Mouse (Mus musculus): ENCODE measurements at regions not wholly inside any gene's neighbourhood (a gene's known extent, or its start where the extent isn't known, plus 50 kb on each side); places are given as distances from the start of the nearest gene placed in this dataset.
A peak's percentile ranks its signal among the peaks of the same experiment; 100 is the strongest.
"Not testable (repeated sequence)": the region's sequence is repeated elsewhere in the genome, so short reads cannot be mapped to it uniquely, and the experiment has no call there.

DNA sequence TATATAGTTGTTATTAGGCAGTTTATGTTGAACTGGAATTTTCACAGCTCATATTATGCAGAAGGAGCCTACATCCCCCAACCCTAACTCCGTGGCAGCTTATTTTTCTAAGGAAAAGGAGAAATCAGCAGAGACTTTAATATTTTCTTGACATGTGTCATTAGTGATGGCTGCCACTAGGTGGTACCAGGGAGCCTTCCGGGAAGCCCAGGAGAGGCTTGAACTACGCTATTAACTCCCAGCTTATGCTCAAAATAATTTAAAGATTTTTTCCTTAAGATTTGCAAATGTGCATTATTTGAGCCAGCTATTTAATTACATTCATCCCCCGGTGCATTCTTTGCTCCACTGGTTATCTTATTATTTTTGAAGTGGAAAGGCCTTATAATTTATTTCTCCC is 146.8 kb upstream of the Dmrta1 start:
- H3K27me3 ChIP-seq (ENCODE audit: control insufficient read depth, insufficient read depth, insufficient read length): no peaks in the 10 kb centered on the region
- TF ChIP-seq CTCF (IDR thresholded peaks at IDR 0.05; ENCODE audit: control insufficient read depth, insufficient read depth, insufficient read length) (no peak), MYOD1 (IDR thresholded peaks at IDR 0.05; ENCODE audit: control insufficient read depth, insufficient read length, low read depth) (no peak), MYOG (IDR thresholded peaks at IDR 0.05; ENCODE audit: control insufficient read depth, extremely low read depth, insufficient read length) (no peak), USF1 (IDR thresholded peaks at IDR 0.05; ENCODE audit: low read depth) (no peak), MAX (IDR thresholded peaks at IDR 0.05) (no peak), FOSL1 (IDR thresholded peaks at IDR 0.05; ENCODE audit: insufficient read depth, low read length, poor library complexity, severe bottlenecking) (no peak), CEBPB (IDR thresholded peaks at IDR 0.05; ENCODE audit: low read depth) (no peak)
- no peaks in the 10 kb centered on the region for H3K79me3 ChIP-seq (ENCODE audit: low read depth)
- no peaks in the 10 kb centered on the region for H3K36me3 ChIP-seq (ENCODE audit: control insufficient read depth, insufficient read depth)
- no peak overlapping the region for H3K4me3 ChIP-seq (ENCODE audit: insufficient read depth, poor library complexity, severe bottlenecking)
- no peak overlapping the region for H3ac ChIP-seq (ENCODE audit: control insufficient read depth, insufficient read length, low read depth)
- H3K79me2 ChIP-seq (ENCODE audit: control insufficient read depth, insufficient read depth): no peaks in the 10 kb centered on the region

- no peak overlapping the region for H3K4me3 ChIP-seq (ENCODE audit: insufficient read depth, poor library complexity, severe bottlenecking)
- no peak for TF ChIP-seq USF1 (IDR thresholded peaks at IDR 0.05; ENCODE audit: low read depth)
- no peak for TF ChIP-seq MAX (IDR thresholded peaks at IDR 0.05)
- no peak for TF ChIP-seq MYOD1 (IDR thresholded peaks at IDR 0.05; ENCODE audit: control insufficient read depth, insufficient read length, low read depth)
- TF ChIP-seq MYOG (IDR thresholded peaks at IDR 0.05; ENCODE audit: control insufficient read depth, extremely low read depth, insufficient read length): no peak
- TF ChIP-seq FOSL1 (IDR thresholded peaks at IDR 0.05; ENCODE audit: insufficient read depth, low read length, poor library complexity, severe bottlenecking): peak; percentile 85
- TF ChIP-seq CEBPB (IDR thresholded peaks at IDR 0.05; ENCODE audit: low read depth): peak; percentile 44
- TF ChIP-seq CTCF (IDR thresholded peaks at IDR 0.05; ENCODE audit: control insufficient read depth, insufficient read depth, insufficient read length): no peak
- H3K36me3 ChIP-seq (ENCODE audit: control insufficient read depth, insufficient read depth): no peaks in the 10 kb centered on the region
- no peaks in the 10 kb centered on the region for H3K79me3 ChIP-seq (ENCODE audit: low read depth)
- no peak overlapping the region for H3ac ChIP-seq (ENCODE audit: control insufficient read depth, insufficient read length, low read depth)
- no peaks in the 10 kb centered on the region for H3K27me3 ChIP-seq (ENCODE audit: control insufficient read depth, insufficient read depth, insufficient read length)
- no peaks in the 10 kb centered on the region for H3K79me2 ChIP-seq (ENCODE audit: control insufficient read depth, insufficient read depth)
Measured at GRCm38 (mm10) chr4:89530050-89530911, 149.0 kb upstream of the Dmrta1 start.

DNA sequence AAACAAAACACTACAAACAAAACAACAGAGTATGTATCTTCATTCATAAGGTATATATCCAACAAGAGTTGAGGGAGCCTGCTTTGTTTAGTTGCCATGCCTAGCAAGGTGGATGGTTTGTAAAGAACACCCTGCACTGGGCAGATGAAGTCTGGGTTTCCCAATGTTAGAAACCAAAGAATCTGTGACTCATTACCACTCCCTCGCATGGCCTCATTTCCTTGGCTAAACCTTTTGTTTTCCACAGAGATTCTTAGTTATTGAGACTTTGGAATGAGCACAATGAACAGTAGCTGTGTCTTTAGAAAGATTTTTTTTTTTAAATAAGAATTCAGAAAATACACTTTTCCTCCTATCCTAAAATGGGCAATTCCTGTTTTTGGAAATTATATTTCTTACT is 151.3 kb upstream of the Dmrta1 start:
- TF ChIP-seq CEBPB (IDR thresholded peaks at IDR 0.05; ENCODE audit: low read depth): peak; percentile 79
- TF ChIP-seq CTCF (IDR thresholded peaks at IDR 0.05; ENCODE audit: control insufficient read depth, insufficient read depth, insufficient read length): no peak
- peak; percentile 24 for TF ChIP-seq MAX (IDR thresholded peaks at IDR 0.05)
- no peak for TF ChIP-seq MYOD1 (IDR thresholded peaks at IDR 0.05; ENCODE audit: control insufficient read depth, insufficient read length, low read depth)
- peak; percentile 22 for TF ChIP-seq FOSL1 (IDR thresholded peaks at IDR 0.05; ENCODE audit: insufficient read depth, low read length, poor library complexity, severe bottlenecking)
- H3K4me3 ChIP-seq (ENCODE audit: insufficient read depth, poor library complexity, severe bottlenecking): no peak overlapping the region
- no peaks in the 10 kb centered on the region for H3K27me3 ChIP-seq (ENCODE audit: control insufficient read depth, insufficient read depth, insufficient read length)
- H3ac ChIP-seq (ENCODE audit: control insufficient read depth, insufficient read length, low read depth): no peak overlapping the region
- H3K79me2 ChIP-seq (ENCODE audit: control insufficient read depth, insufficient read depth): no peaks in the 10 kb centered on the region
- H3K79me3 ChIP-seq (ENCODE audit: low read depth): no peaks in the 10 kb centered on the region
- no peaks in the 10 kb centered on the region for H3K36me3 ChIP-seq (ENCODE audit: control insufficient read depth, insufficient read depth)

GRCm38 (mm10) chr4:89527326-89527725 is 151.9 kb upstream of the Dmrta1 start:
- Histone ChIP-seq H3K79me2 (ENCODE audit: control insufficient read depth, insufficient read depth) (no peaks in the 10 kb centered on the region), H3K79me3 (ENCODE audit: low read depth) (no peaks in the 10 kb centered on the region), H3K27me3 (ENCODE audit: control insufficient read depth, insufficient read depth, insufficient read length) (no peaks in the 10 kb centered on the region), H3K4me3 (ENCODE audit: insufficient read depth, poor library complexity, severe bottlenecking) (no peak overlapping the region), H3ac (ENCODE audit: control insufficient read depth, insufficient read length, low read depth) (no peak overlapping the region), H3K36me3 (ENCODE audit: control insufficient read depth, insufficient read depth) (no peaks in the 10 kb centered on the region)
- TF ChIP-seq MYOG (IDR thresholded peaks at IDR 0.05; ENCODE audit: control insufficient read depth, extremely low read depth, insufficient read length): no peak
- no peak for TF ChIP-seq CTCF (IDR thresholded peaks at IDR 0.05; ENCODE audit: control insufficient read depth, insufficient read depth, insufficient read length)
- TF ChIP-seq MAX (IDR thresholded peaks at IDR 0.05): no peak
- TF ChIP-seq MYOD1 (IDR thresholded peaks at IDR 0.05; ENCODE audit: control insufficient read depth, insufficient read length, low read depth): no peak
- TF ChIP-seq USF1 (IDR thresholded peaks at IDR 0.05; ENCODE audit: low read depth): no peak
- no peak for TF ChIP-seq FOSL1 (IDR thresholded peaks at IDR 0.05; ENCODE audit: insufficient read depth, low read length, poor library complexity, severe bottlenecking)
- no peak for TF ChIP-seq CEBPB (IDR thresholded peaks at IDR 0.05; ENCODE audit: low read depth)

GRCm38 (mm10) chr4:89525525-89525924 is 153.7 kb upstream of the Dmrta1 start:
- not testable (repeated sequence) for H3K27me3 ChIP-seq (ENCODE audit: control insufficient read depth, insufficient read depth, insufficient read length); H3K79me2 ChIP-seq (ENCODE audit: control insufficient read depth, insufficient read depth); H3K36me3 ChIP-seq (ENCODE audit: control insufficient read depth, insufficient read depth); H3K79me3 ChIP-seq (ENCODE audit: low read depth); H3ac ChIP-seq (ENCODE audit: control insufficient read depth, insufficient read length, low read depth); H3K4me3 ChIP-seq (ENCODE audit: insufficient read depth, poor library complexity, severe bottlenecking)

Data from C2C12 (cell line).